Mouse (Mus musculus): ENCODE data around the gene Dgcr6.
A peak's percentile ranks its signal among the peaks of the same experiment; 100 is the strongest.
"Not testable (repeated sequence)": the region's sequence is repeated elsewhere in the genome, so short reads cannot be mapped to it uniquely, and the experiment has no call there.

The Dgcr6 gene

GRCm38 (mm10) chr16:18052731-18053202 is at the start of gene Dgcr6:
TSS of gene Dgcr6 (plus strand) at chr16:18052860.
- peak in 1 of 2 experiments; percentile 60 for DNase-seq

- DNase-seq = no peak
Measured at GRCm38 (mm10) chr16:18004589-18004988, 48.1 kb upstream of the Dgcr6 start.

- DNase-seq = no peak
Measured at GRCm38 (mm10) chr16:18007083-18007482, 45.6 kb upstream of the Dgcr6 start.

GRCm38 (mm10) chr16:18011101-18011500 is 41.6 kb upstream of the Dgcr6 start:
- no peak for DNase-seq

- not testable (repeated sequence) for DNase-seq
Measured at GRCm38 (mm10) chr16:18016482-18016881, 36.2 kb upstream of the Dgcr6 start.

GRCm38 (mm10) chr16:18022780-18023557 is 29.7 kb upstream of the Dgcr6 start:
- no peak for DNase-seq

GRCm38 (mm10) chr16:18027371-18027770 is 25.3 kb upstream of the Dgcr6 start:
- no peak for DNase-seq

- DNase-seq = no peak
Measured at GRCm38 (mm10) chr16:18031752-18032151, 20.9 kb upstream of the Dgcr6 start.

- DNase-seq = no peak
Measured at GRCm38 (mm10) chr16:18033289-18033688, 19.4 kb upstream of the Dgcr6 start.

GRCm38 (mm10) chr16:18034286-18034685 is 18.4 kb upstream of the Dgcr6 start:
- DNase-seq = no peak

- peak; percentile 22 to 64 for DNase-seq
Measured at GRCm38 (mm10) chr16:18036425-18036955, 16.2 kb upstream of the Dgcr6 start.

- no peak for DNase-seq
Measured at GRCm38 (mm10) chr16:18037025-18037424, 15.6 kb upstream of the Dgcr6 start.

GRCm38 (mm10) chr16:18044991-18045390 is 7.7 kb upstream of the Dgcr6 start:
- DNase-seq = no peak

GRCm38 (mm10) chr16:18047660-18048059 is 5.0 kb upstream of the Dgcr6 start:
- DNase-seq = peak in 1 of 2 experiments; percentile 25

GRCm38 (mm10) chr16:18048071-18048470 is 4.6 kb upstream of the Dgcr6 start:
- DNase-seq = no peak

- DNase-seq = no peak
Measured at GRCm38 (mm10) chr16:18052322-18052721, 338 bp upstream of the Dgcr6 start.

- DNase-seq = no peak
Measured at GRCm38 (mm10) chr16:18056215-18056614, 3.6 kb downstream of the Dgcr6 start.

- no peak for DNase-seq
Measured at GRCm38 (mm10) chr16:18058331-18058731, 5.7 kb downstream of the Dgcr6 start.

GRCm38 (mm10) chr16:18059243-18059642 is 6.6 kb downstream of the Dgcr6 start:
- no peak for DNase-seq

GRCm38 (mm10) chr16:18061201-18061600 is 8.5 kb downstream of the Dgcr6 start:
- DNase-seq = no peak

GRCm38 (mm10) chr16:18066060-18067009 is 13.7 kb downstream of the Dgcr6 start:
- DNase-seq = peak; percentile 82 to 93

GRCm38 (mm10) chr16:18068653-18069376 is 16.2 kb downstream of the Dgcr6 start:
- DNase-seq = no peak
